Mouse (Mus musculus) splenic B cell, adult 2 months (primary cell): Measurements from ENCODE around the gene Bcl6.

ENCODE experiments used
- DNase-seq: peaks from one replicate; pipeline ENCODE4 v3.0.0-alpha.2; 2011; ENCODE audit warnings: low read depth, low spot score
- H3K27me3 ChIP-seq: 2 replicates; pipeline ENCODE4 v1.6.1; 2012; ENCODE audit warnings: mild to moderate bottlenecking, low read length, moderate library complexity, mixed read lengths; ENCODE audit not compliant: control insufficient read depth, poor library complexity, insufficient read depth, severe bottlenecking
- H3K36me3 ChIP-seq: 2 replicates; pipeline ENCODE4 v1.6.1; 2012; ENCODE audit warnings: mild to moderate bottlenecking, low read length, moderate library complexity, mixed read lengths; ENCODE audit not compliant: control insufficient read depth, poor library complexity, insufficient read depth, severe bottlenecking

Bcl6 gene

DNA sequence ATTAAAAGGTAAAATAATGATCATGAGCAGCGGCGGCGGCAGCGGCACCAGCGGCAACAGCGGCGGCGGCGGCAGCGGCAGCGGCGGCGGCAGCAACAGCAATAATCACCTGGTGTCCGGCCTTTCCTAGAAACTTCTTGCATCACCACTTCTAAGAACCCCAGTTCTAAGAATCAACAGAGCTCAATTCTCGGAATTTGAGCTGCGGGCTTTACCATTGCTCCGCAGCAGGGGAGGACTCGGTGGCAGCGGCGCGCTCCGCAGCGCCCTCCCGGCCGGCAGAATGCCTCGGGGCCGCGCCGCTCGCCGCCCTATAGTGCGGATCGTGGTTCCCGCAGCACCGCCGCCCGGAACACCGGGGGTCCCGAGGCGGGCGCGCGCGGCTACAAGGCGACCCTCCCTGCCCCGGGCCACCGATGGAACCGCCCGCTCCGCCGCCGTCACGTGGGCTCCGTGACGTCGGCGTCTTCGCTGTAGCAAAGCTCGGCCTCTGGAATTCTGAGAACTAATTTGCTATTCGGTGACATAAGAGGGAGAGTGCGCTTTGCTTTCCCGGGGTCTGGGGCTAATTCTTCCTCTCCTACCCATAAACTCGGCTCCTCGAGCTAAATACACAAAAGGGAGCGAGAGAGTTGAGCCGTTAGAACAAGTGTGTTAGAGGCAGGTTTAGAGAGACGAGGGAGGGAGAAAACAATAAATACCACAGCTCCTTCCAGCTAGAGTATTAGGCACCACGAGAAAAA is at the start of gene Bcl6, which contains the start of gene Gm37419:
Bcl6 (minus strand) TSS at position 387 of the 743 bp plus-strand sequence.
Gm37419 (plus strand) TSS at position 17 of the 743 bp plus-strand sequence.
- no peaks in the 10 kb centered on the region for H3K27me3 ChIP-seq
- H3K36me3 ChIP-seq = no peaks in the 10 kb centered on the region
- DNase-seq = peak; percentile 90

DNA sequence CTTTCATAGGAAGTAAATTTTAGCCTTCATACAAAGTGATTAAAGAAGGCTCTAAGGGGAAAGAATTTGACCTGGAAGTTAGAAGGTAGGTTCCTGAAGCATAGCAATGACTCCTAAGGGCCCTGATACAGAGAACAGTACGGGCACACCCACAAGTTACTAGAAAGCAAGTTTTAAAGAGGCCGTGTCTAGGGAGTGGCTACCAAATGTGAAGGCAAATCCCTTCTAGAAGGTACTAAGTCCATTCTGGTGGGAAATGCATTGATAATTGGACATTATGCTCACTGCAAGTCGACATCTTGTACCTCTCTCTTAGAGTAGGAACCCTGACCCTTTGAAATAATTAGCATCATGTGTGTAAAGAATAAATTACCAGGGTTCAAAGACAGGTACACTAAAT is 47.7 kb upstream of the Bcl6 start:
- DNase-seq = no peak
- Histone ChIP-seq H3K36me3 (no peaks in the 10 kb centered on the region), H3K27me3 (no peaks in the 10 kb centered on the region)

DNA sequence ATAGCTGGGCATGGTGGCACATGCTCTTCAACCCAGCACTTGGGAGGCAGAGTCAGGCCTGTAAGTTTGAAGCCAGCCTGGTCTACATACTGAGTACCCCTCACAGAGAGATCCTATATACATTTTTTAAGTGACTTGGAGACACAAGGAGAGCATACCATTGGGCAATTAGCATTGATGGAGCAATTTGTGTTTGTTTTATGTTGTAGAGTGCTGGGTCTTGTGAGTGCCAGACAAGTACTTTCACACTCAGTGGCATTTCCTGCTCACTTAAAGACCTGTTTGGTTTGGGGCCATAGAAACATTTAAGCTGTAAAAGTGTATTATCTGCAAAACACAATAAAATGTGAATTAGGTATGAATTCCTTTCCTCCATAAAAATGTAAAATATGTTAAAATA is 47.1 kb upstream of the Bcl6 start:
- Histone ChIP-seq H3K27me3 (no peaks in the 10 kb centered on the region), H3K36me3 (no peaks in the 10 kb centered on the region)
- DNase-seq = no peak

DNA sequence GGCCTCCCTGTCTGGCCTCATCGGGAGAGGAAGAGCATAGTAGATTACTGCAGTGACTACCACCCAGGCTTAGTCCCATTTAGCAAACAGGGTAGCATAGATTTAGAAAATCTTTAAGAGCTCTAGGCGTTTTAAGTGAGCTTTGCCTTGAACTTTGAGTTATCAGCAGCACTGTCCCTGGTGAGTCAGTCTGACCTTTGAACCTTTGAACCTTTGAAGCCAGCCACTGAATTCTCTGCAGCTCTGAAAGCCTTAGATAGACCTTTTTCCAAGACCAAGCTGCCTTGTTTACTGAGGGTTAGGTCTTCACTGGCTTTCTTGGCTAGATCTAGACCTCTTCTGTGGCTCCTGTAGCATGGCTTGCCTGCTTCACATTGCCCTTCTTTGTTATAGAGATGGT is 45.8 kb upstream of the Bcl6 start:
- no peak for DNase-seq
- Histone ChIP-seq H3K27me3 (no peaks in the 10 kb centered on the region), H3K36me3 (no peaks in the 10 kb centered on the region)

DNA sequence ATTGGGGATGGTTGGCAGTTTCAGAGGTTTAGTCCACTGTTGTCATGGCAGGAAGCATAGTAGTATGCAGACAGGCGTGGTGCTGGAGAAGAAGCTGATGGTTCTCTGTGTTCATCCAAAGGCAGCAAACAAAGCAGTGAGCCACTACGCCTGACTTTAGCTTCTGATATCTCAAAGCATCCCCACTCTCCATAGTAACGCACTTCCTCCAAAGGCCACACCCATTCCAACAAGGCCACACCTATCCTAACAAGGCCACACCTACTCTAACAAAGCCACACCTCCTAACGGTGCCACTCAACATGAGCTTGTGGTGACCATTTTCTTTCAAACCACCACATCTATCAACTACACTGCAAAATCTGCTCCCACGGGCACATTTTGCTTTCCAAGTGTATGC is 44.6 kb upstream of the Bcl6 start:
- H3K36me3 ChIP-seq = no peaks in the 10 kb centered on the region
- DNase-seq = no peak
- H3K27me3 ChIP-seq = no peaks in the 10 kb centered on the region

DNA sequence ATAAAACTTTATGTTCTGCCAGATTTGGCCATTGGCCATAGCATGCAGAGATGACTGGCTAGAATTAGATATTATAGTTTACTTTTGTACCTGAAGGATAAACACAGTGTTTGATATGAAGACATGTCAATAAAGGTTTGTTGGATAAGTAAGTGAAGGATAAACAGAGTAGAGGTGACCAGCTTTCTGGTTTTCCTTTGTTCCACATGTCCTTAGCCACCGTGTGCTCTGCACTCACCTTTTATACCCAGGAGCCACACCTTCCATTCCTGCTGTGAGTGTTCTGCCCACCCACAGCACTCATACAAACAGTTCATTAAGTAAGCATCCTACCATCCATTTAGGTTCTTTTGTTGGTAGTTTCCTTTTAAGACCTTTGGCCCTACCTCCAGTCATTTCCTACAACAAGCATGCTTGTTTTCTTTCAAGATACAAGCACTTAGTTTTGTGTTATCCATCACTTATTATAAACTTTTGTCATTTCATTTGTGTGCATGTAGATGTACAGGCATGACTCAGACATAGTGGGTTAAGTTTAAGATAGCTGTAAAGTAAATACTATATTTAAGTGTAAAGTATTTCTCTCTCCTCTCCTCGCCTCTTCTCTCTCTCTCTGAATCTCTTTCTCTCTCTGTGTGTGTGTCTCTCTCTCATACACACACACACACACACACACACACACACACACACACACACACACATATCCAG is 41.5 kb upstream of the Bcl6 start:
- Histone ChIP-seq H3K27me3 (no peaks in the 10 kb centered on the region), H3K36me3 (no peaks in the 10 kb centered on the region)
- no peak for DNase-seq

DNA sequence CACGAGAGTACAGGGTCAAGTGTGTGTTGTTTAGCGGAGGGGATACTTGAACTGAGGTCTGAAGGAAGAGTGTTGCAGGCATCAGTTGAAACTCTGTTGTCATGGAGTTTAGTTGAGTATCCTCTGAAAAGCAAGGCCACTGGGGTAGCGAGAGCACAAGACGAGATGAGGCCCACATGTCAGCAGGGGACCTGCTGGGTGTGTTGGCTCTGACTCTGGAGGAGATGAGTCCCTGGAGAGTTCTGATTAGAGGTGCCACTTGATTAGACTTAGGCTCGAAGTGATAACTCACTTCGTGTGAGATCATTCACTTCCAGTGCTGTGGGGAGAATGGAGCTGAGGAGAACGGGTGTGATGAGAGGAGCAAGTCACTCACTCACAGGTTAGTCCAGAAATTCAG is 36.8 kb upstream of the Bcl6 start:
- no peaks in the 10 kb centered on the region for H3K36me3 ChIP-seq
- no peaks in the 10 kb centered on the region for H3K27me3 ChIP-seq
- DNase-seq = no peak

DNA sequence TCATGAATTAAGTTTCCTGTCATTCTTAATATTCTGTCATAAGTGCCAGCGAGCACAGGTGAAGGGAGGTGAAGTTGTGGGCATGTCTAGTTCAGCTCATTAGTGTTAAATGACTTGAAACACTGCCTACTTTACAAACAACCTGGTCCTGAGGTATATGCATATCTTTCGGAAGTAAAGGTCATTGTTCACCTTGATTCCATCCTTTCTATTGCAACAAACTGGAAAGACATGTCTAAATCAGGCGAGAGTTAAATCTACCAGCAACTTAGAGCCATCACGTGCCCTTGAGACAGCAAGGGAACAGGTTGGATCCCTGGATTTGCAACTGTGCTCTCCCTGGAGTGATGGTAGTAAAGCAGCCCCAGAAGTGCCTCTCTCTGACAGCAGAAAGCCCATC is 34.0 kb upstream of the Bcl6 start:
- no peak for DNase-seq
- no peaks in the 10 kb centered on the region for H3K36me3 ChIP-seq
- H3K27me3 ChIP-seq = no peaks in the 10 kb centered on the region

DNA sequence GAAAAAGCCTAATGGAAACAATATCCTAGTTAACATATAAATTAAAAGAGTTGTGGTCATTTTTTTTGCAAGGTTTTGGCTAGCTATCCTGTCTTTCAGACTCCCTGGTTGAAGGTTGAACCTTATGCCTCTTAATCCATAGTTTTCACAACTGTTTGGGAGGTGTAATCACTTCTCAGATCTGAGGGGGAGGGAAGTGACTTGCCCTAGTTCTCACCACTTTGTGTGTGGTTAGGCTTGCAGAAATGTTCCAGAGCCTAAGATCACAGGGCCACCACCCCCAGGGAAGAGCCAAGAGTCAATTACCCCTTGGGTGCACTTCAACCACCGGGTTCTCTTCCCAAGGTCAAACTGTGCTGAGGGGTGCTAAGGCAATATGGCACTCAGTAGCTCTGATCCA is 33.1 kb upstream of the Bcl6 start:
- DNase-seq = no peak
- H3K27me3 ChIP-seq = no peaks in the 10 kb centered on the region

DNA sequence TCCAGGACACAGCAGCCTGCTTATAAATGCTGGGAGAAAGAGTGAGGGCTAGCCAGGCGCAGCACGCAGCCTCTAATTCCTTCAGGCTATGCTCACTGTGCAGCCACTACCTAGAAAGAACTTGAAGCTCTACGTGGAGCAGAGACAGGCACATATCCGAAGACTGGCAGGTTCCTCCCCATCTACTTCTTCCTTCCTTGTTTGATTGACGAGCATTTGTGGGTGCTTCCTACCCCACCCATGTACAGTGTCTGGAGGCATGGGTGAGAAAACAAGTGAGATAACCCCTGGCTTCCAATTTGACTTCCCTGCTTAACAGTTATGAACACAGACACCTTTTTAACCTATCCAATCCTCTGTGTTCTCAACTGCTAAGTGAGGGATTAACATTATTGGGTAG is 28.1 kb upstream of the Bcl6 start:
- no peak for DNase-seq
- no peaks in the 10 kb centered on the region for H3K27me3 ChIP-seq
- H3K36me3 ChIP-seq = no peaks in the 10 kb centered on the region

More for the DNA sequence above, 33.1 kb upstream of the Bcl6 start:
- no peaks in the 10 kb centered on the region for H3K36me3 ChIP-seq

DNA sequence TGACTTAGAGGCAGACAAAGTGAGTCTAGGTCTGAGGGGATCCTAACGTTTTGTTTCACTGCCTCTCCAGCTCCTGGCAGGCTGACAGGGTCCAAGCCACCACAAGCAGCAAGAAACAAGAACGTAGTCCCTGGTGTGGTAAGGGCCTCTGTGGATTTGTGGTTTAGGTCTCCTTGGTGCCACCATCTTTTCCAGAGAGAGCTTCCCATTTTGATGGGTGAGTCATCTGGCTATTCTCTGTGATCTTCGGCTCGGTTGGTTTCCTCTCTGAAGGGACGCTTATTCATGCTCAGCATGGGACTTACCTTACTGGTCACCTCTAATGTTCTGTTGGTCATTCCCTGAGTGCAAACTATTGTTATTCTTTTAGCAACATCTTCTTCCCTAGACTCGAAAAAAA is 27.6 kb upstream of the Bcl6 start:
- H3K27me3 ChIP-seq = no peaks in the 10 kb centered on the region
- no peak for DNase-seq
- no peaks in the 10 kb centered on the region for H3K36me3 ChIP-seq

DNA sequence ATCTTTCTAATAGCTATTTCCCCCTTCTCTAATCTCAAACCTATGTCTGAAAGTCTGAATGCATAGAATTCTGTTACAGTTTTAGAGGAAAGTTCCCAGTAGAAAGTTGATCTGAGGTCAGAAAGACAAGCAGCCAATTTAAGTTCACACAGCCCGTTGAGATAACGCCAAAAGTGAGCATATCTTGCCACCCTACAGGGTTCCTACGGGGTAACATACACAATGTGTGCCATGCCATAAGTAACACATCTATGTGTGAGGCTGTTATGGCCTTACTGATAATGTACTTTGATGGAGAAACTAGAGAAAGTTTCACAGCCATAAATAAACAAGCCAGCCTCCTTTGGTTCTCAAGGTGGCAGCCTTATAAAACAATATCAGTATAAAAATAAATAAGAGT is 25.7 kb upstream of the Bcl6 start:
- Histone ChIP-seq H3K27me3 (no peaks in the 10 kb centered on the region), H3K36me3 (no peaks in the 10 kb centered on the region)
- DNase-seq = no peak

DNA sequence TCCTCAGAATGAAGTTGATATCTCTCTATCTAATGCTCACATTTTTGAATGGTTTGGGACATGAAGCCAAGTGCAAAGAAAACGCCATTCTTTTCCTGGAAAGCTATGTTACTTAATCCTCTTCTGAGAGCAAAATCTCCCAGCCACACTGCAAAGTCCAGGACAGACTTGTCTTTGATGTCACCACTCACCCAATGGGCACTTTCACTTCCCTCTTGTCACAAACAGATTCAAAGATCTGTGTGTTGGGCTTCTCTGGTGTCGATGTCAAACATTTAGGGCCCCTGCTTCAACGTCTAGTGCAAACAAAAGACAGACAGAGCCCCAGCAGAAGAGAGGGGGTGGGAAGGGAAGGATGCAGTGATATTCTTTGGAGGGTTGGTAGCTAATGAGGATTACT is 23.4 kb upstream of the Bcl6 start:
- DNase-seq = peak; percentile 71
- H3K36me3 ChIP-seq = no peaks in the 10 kb centered on the region
- no peaks in the 10 kb centered on the region for H3K27me3 ChIP-seq

DNA sequence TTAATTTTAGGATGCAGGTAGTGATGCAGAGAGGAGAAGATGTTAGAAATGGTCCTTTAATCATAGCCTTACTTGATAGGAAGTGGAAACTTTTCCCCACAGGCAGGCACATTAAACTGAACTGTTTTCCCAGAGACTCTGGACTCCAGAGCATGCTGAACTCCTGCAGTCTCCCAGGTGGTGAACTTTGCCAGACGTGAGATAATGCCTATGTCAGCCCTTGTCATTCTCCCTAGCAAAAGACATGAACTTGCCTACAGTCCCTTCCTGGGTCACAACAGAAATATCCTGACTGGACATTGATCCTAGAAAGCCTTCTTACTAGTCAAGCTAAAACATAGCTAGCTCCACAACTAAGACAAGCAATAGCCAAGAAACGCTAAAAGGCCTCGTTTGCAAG is 22.7 kb upstream of the Bcl6 start:
- no peak for DNase-seq
- no peaks in the 10 kb centered on the region for H3K27me3 ChIP-seq
- no peaks in the 10 kb centered on the region for H3K36me3 ChIP-seq

DNA sequence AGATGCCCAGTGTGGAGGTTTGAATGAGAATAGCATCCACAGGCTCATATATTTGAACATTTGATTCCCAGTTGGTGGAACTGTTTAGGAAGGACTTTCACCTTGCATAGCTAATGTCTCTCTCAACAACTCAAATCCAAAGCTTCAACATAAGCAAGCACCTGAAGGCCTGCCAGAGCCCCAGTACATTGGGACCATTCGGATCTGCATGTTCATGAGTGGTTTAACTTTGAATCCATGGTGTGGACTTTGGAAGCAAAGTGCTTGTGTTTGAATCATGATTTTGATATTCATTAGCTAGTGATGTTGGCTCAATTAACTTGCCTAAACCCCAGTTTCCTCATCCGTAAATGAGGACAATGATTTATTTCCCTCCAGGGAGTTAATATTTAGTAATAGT is 21.2 kb upstream of the Bcl6 start:
- DNase-seq = no peak
- Histone ChIP-seq H3K36me3 (no peaks in the 10 kb centered on the region), H3K27me3 (no peaks in the 10 kb centered on the region)
